Mouse (Mus musculus): ENCODE measurements around the gene Itsn2. TPM values are rescaled to one million over a fixed set of nuclear protein-coding genes. Genes with fewer than 3 reads are reported as not detected.
"Not testable (repeated sequence)": the region's sequence is repeated elsewhere in the genome, so short reads cannot be mapped to it uniquely, and the experiment has no call there.

Itsn2 gene
- polyA plus RNA-seq, 1 experiment: 35.4 TPM

- WGBS: 83% methylated on average over 2 of the region's 2 CpGs
Observed at GRCm38 (mm10) chr12:4688386-4688785, 95.9 kb downstream of the Itsn2 start.

GRCm38 (mm10) chr12:4689341-4689740 is 96.9 kb downstream of the Itsn2 start:
- Histone ChIP-seq H3K27me3 (replicated peaks; ENCODE audit: control insufficient read depth, insufficient read depth, low read length) (no peaks in the 10 kb centered on the region), H3K27ac (ENCODE audit: insufficient read depth, low read depth, low read length) (no peak overlapping the region), H3K4me3 (ENCODE audit: insufficient read depth, low read depth, low read length) (no peak overlapping the region), H3K36me3 (ENCODE audit: control insufficient read depth, insufficient read depth, low read length) (no peaks in the 10 kb centered on the region), H3K4me1 (ENCODE audit: control insufficient read depth, insufficient read depth, low read length) (no peaks in the 10 kb centered on the region)
- no peak for DNase-seq
- WGBS: 89% methylated on average over 14 of the region's 14 CpGs
- no peak for TF ChIP-seq CTCF (conservative IDR thresholded peaks at IDR 0.05; ENCODE audit: insufficient read depth, insufficient read length, low read depth, low read length)
- TF ChIP-seq POLR2A (IDR thresholded peaks at IDR 0.05; ENCODE audit: low read depth, low read length): no peak

More at GRCm38 (mm10) chr12:4688386-4688785, 95.9 kb downstream of the Itsn2 start:
- no peaks in the 10 kb centered on the region for H3K36me3 ChIP-seq (ENCODE audit: control insufficient read depth, insufficient read depth, low read length)
- TF ChIP-seq CTCF (conservative IDR thresholded peaks at IDR 0.05; ENCODE audit: insufficient read depth, insufficient read length, low read depth, low read length) (no peak), POLR2A (IDR thresholded peaks at IDR 0.05; ENCODE audit: low read depth, low read length) (no peak)
- H3K27me3 ChIP-seq (replicated peaks; ENCODE audit: control insufficient read depth, insufficient read depth, low read length): no peaks in the 10 kb centered on the region
- H3K27ac ChIP-seq (ENCODE audit: insufficient read depth, low read depth, low read length): no peak overlapping the region
- no peaks in the 10 kb centered on the region for H3K4me1 ChIP-seq (ENCODE audit: control insufficient read depth, insufficient read depth, low read length)
- DNase-seq: no peak
- no peak overlapping the region for H3K4me3 ChIP-seq (ENCODE audit: insufficient read depth, low read depth, low read length)

GRCm38 (mm10) chr12:4691193-4691592 is 98.8 kb downstream of the Itsn2 start:
- no peak overlapping the region for H3K4me3 ChIP-seq (ENCODE audit: insufficient read depth, low read depth, low read length)
- 83% methylated on average over 3 of the region's 3 CpGs for WGBS
- no peaks in the 10 kb centered on the region for H3K4me1 ChIP-seq (ENCODE audit: control insufficient read depth, insufficient read depth, low read length)
- H3K27ac ChIP-seq (ENCODE audit: insufficient read depth, low read depth, low read length): no peak overlapping the region
- no peak for DNase-seq
- no peaks in the 10 kb centered on the region for H3K27me3 ChIP-seq (replicated peaks; ENCODE audit: control insufficient read depth, insufficient read depth, low read length)
- TF ChIP-seq CTCF (conservative IDR thresholded peaks at IDR 0.05; ENCODE audit: insufficient read depth, insufficient read length, low read depth, low read length) (no peak), POLR2A (IDR thresholded peaks at IDR 0.05; ENCODE audit: low read depth, low read length) (no peak)
- H3K36me3 ChIP-seq (ENCODE audit: control insufficient read depth, insufficient read depth, low read length): no peaks in the 10 kb centered on the region

- no peaks in the 10 kb centered on the region for H3K27me3 ChIP-seq (replicated peaks; ENCODE audit: control insufficient read depth, insufficient read depth, low read length)
- no peaks in the 10 kb centered on the region for H3K4me1 ChIP-seq (ENCODE audit: control insufficient read depth, insufficient read depth, low read length)
- no peak for DNase-seq
- no peaks in the 10 kb centered on the region for H3K36me3 ChIP-seq (ENCODE audit: control insufficient read depth, insufficient read depth, low read length)
- TF ChIP-seq CTCF (conservative IDR thresholded peaks at IDR 0.05; ENCODE audit: insufficient read depth, insufficient read length, low read depth, low read length) (no peak), POLR2A (IDR thresholded peaks at IDR 0.05; ENCODE audit: low read depth, low read length) (no peak)
- no peak overlapping the region for H3K4me3 ChIP-seq (ENCODE audit: insufficient read depth, low read depth, low read length)
- WGBS: 100% methylated on average over 1 of the region's 1 CpGs
- no peak overlapping the region for H3K27ac ChIP-seq (ENCODE audit: insufficient read depth, low read depth, low read length)
Observed at GRCm38 (mm10) chr12:4694534-4694933, 102.1 kb downstream of the Itsn2 start.

GRCm38 (mm10) chr12:4705626-4706025 is 113.2 kb downstream of the Itsn2 start:
- not testable (repeated sequence) for H3K27ac ChIP-seq (ENCODE audit: insufficient read depth, low read depth, low read length); H3K27me3 ChIP-seq (replicated peaks; ENCODE audit: control insufficient read depth, insufficient read depth, low read length); H3K4me1 ChIP-seq (ENCODE audit: control insufficient read depth, insufficient read depth, low read length); H3K36me3 ChIP-seq (ENCODE audit: control insufficient read depth, insufficient read depth, low read length); H3K4me3 ChIP-seq (ENCODE audit: insufficient read depth, low read depth, low read length); DNase-seq
- WGBS: 92% methylated on average over 6 of the region's 6 CpGs

- TF ChIP-seq POLR2A (IDR thresholded peaks at IDR 0.05; ENCODE audit: low read depth, low read length) (no peak), CTCF (conservative IDR thresholded peaks at IDR 0.05; ENCODE audit: insufficient read depth, insufficient read length, low read depth, low read length) (no peak)
- 0 out of 2 replicates have a peak, but pooled peaks cover 1% of the 10 kb centered on the region for H3K36me3 ChIP-seq (ENCODE audit: control insufficient read depth, insufficient read depth, low read length)
- H3K4me1 ChIP-seq (ENCODE audit: control insufficient read depth, insufficient read depth, low read length): no peaks in the 10 kb centered on the region
- H3K4me3 ChIP-seq (ENCODE audit: insufficient read depth, low read depth, low read length): no peak overlapping the region
- H3K27me3 ChIP-seq (replicated peaks; ENCODE audit: control insufficient read depth, insufficient read depth, low read length): no peaks in the 10 kb centered on the region
- H3K27ac ChIP-seq (ENCODE audit: insufficient read depth, low read depth, low read length): no peak overlapping the region
- DNase-seq: no peak
- WGBS: 96% methylated on average over 5 of the region's 5 CpGs
Observed at GRCm38 (mm10) chr12:4706175-4706574, 113.7 kb downstream of the Itsn2 start.

GRCm38 (mm10) chr12:4706901-4707300 is 114.5 kb downstream of the Itsn2 start:
- Histone ChIP-seq H3K4me1 (ENCODE audit: control insufficient read depth, insufficient read depth, low read length) (no peaks in the 10 kb centered on the region), H3K36me3 (ENCODE audit: control insufficient read depth, insufficient read depth, low read length) (0 out of 2 replicates have a peak, but pooled peaks cover 1% of the 10 kb centered on the region), H3K27me3 (replicated peaks; ENCODE audit: control insufficient read depth, insufficient read depth, low read length) (no peaks in the 10 kb centered on the region), H3K27ac (ENCODE audit: insufficient read depth, low read depth, low read length) (no peak overlapping the region), H3K4me3 (ENCODE audit: insufficient read depth, low read depth, low read length) (no peak overlapping the region)
- WGBS: 85% methylated on average over 10 of the region's 10 CpGs
- no peak for DNase-seq
- TF ChIP-seq CTCF (conservative IDR thresholded peaks at IDR 0.05; ENCODE audit: insufficient read depth, insufficient read length, low read depth, low read length) (no peak), POLR2A (IDR thresholded peaks at IDR 0.05; ENCODE audit: low read depth, low read length) (no peak)

Data from kidney, adult 2 months (tissue).